Mouse (Mus musculus) kidney, adult 2 months (tissue): Measurements from ENCODE around the gene Clcn2.
A peak's percentile ranks its signal among the peaks of the same experiment; 100 is the strongest.

Source experiments
- CTCF ChIP-seq: fragments of 200-500 bp; conservative IDR thresholded peaks from 2 replicates; pipeline ENCODE4 v1.5.1; 2011; ENCODE audit warnings: low read depth, mild to moderate bottlenecking, control low read depth, low read length, moderate library complexity, mixed read lengths; ENCODE audit not compliant: insufficient read depth, insufficient read length
- POLR2A ChIP-seq: fragments of 200-500 bp; IDR thresholded peaks from one replicate; pipeline ENCODE4 v1.6.1; 2011; ENCODE audit warnings: low read depth, low read length, control low read depth

DNA sequence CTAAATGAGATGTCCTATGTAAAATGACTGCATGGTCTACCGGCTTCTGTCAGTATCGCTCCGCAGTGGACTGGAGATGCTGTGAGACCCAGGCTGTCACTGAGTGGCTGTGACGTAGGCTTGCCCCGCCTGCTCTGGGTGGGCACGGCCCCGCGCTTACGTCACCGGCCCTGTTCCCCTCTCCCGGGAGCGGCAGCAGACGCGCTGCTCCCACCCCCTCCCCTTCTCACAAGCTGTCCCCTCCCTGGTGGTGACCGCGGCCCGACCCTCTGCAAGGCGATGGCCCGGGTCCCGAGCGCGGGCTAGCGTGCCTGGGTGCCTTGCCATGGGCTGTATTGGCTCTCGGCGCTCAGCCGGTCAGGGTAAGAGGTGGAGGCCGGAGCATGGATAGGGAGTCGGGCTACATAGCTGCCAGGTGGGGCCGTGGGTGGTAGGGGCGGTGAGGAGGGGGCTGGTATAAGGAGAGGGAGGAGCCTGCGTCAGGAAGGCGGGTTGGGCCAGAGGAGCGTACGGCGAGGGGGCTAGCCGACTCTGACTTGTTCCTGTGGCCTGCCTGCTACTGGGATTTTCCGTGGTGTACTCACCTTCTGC lies 24.3 kb downstream of the Clcn2 start, which contains the start of gene Fam131a:
- TF ChIP-seq POLR2A = peak; percentile 51
- TF ChIP-seq CTCF = no peak
